8 mouse cellular contexts compared by ENCODE assay signal in genomic region chr9:7914925-7915324, GRCm38 (mm10). TPM values are rescaled to one million over a fixed set of nuclear protein-coding genes. Genes with fewer than 3 reads are reported as not detected.
DNase-seq lines count a peak whose midpoint lies in the region; ATAC-seq lines count a peak whose summit lies in the region.

No protein-coding gene starts in this region.

- WGBS in midbrain, embryonic 11.5 days, result 55% methylated on average over 8 of the region's 8 CpGs
- WGBS in midbrain, embryonic 10.5 days, result 48% methylated on average over 8 of the region's 8 CpGs
- 55% methylated on average over 8 of the region's 8 CpGs for WGBS in forebrain, embryonic 14.5 days
- 56% methylated on average over 8 of the region's 8 CpGs for WGBS in limb, embryonic 13.5 days
- WGBS in stomach, embryonic 16.5 days, result 64% methylated on average over 8 of the region's 8 CpGs

- no peak overlapping the region for H3K9ac ChIP-seq in midbrain, embryonic 11.5 days (ENCODE audit: low read length)
- H3K9ac ChIP-seq in forebrain, embryonic 14.5 days (ENCODE audit: low read length), result no peak overlapping the region
- no peak overlapping the region for H3K9ac ChIP-seq in limb, embryonic 13.5 days
- H3K9ac ChIP-seq in stomach, embryonic 16.5 days (ENCODE audit: low read length), result peak overlapping the region; percentile 57

- ATAC-seq in midbrain, embryonic 11.5 days (ENCODE audit: low FRiP score), result peak; percentile 37; the same call in 1 of the 2 replicates
- ATAC-seq in forebrain, embryonic 14.5 days, result peak; percentile 11
- ATAC-seq in limb, embryonic 13.5 days (ENCODE audit: low FRiP score, low read depth), result no peak
- ATAC-seq in stomach, embryonic 16.5 days (ENCODE audit: insufficient read depth, low FRiP score), result no peak

- H3K4me2 ChIP-seq in midbrain, embryonic 11.5 days, result peak overlapping the region; percentile 46; the same call in 1 of the 2 replicates
- H3K4me2 ChIP-seq in forebrain, embryonic 14.5 days (ENCODE audit: low read length), result peak overlapping the region; percentile 49
- peak overlapping the region; percentile 54 for H3K4me2 ChIP-seq in limb, embryonic 13.5 days (replicated peaks)
- H3K4me2 ChIP-seq in stomach, embryonic 16.5 days (ENCODE audit: low read depth, low read length), result peak overlapping the region; percentile 58

- no peaks in the 10 kb centered on the region for H3K9me3 ChIP-seq in midbrain, embryonic 11.5 days (ENCODE audit: control insufficient read depth, low read length)
- H3K9me3 ChIP-seq in midbrain, embryonic 10.5 days (replicated peaks), result no peaks in the 10 kb centered on the region
- no peaks in the 10 kb centered on the region for H3K9me3 ChIP-seq in forebrain, embryonic 14.5 days (replicated peaks; ENCODE audit: control insufficient read depth, low read length)
- no peaks in the 10 kb centered on the region for H3K9me3 ChIP-seq in limb, embryonic 13.5 days
- H3K9me3 ChIP-seq in stomach, embryonic 16.5 days (replicated peaks; ENCODE audit: control insufficient read depth, low read length), result no peaks in the 10 kb centered on the region

- no peaks in the 10 kb centered on the region for H3K4me1 ChIP-seq in midbrain, embryonic 11.5 days (ENCODE audit: control insufficient read depth, insufficient read depth, low read length)
- peaks cover 11% of the 10 kb centered on the region for H3K4me1 ChIP-seq in midbrain, embryonic 10.5 days
- H3K4me1 ChIP-seq in forebrain, embryonic 14.5 days (ENCODE audit: control insufficient read depth, insufficient read depth, low read length), result no peaks in the 10 kb centered on the region
- H3K4me1 ChIP-seq in limb, embryonic 13.5 days, result peaks cover 13% of the 10 kb centered on the region
- no peaks in the 10 kb centered on the region for H3K4me1 ChIP-seq in stomach, embryonic 16.5 days (ENCODE audit: control insufficient read depth, insufficient read depth, low read length)

- no peaks in the 10 kb centered on the region for H3K27me3 ChIP-seq in midbrain, embryonic 11.5 days (ENCODE audit: control insufficient read depth, insufficient read depth, low read length)
- H3K27me3 ChIP-seq in midbrain, embryonic 10.5 days (ENCODE audit: low read depth, poor library complexity, severe bottlenecking), result no peaks in the 10 kb centered on the region
- H3K27me3 ChIP-seq in forebrain, embryonic 14.5 days (replicated peaks; ENCODE audit: control insufficient read depth, insufficient read depth, low read length), result no peaks in the 10 kb centered on the region
- H3K27me3 ChIP-seq in limb, embryonic 13.5 days, result no peaks in the 10 kb centered on the region
- no peaks in the 10 kb centered on the region for H3K27me3 ChIP-seq in stomach, embryonic 16.5 days (ENCODE audit: control insufficient read depth, insufficient read depth, low read length)

- no peak overlapping the region for H3K27ac ChIP-seq in midbrain, embryonic 11.5 days (ENCODE audit: low read depth, low read length)
- no peak overlapping the region for H3K27ac ChIP-seq in midbrain, embryonic 10.5 days (replicated peaks)
- no peak overlapping the region for H3K27ac ChIP-seq in forebrain, embryonic 14.5 days (ENCODE audit: low read depth, low read length)
- no peak overlapping the region for H3K27ac ChIP-seq in limb, embryonic 13.5 days
- H3K27ac ChIP-seq in stomach, embryonic 16.5 days (ENCODE audit: low read length), result 0 out of 2 replicates have a peak overlapping the region, but pooled peaks have one; percentile 33

- no peak for DNase-seq in midbrain, embryonic 11.5 days (ENCODE audit: low spot score, missing footprints)
- no peak for DNase-seq in midbrain, embryonic 10.5 days (ENCODE audit: low spot score)
- DNase-seq in forebrain, embryonic 14.5 days (ENCODE audit: low spot score), result no peak
- no peak for DNase-seq in cerebellum, postnatal 4 days (ENCODE audit: low spot score in 2 of 2)
- no peak for DNase-seq in thymus, adult 18-20 months
- no peak for DNase-seq in adrenal gland, postnatal 4 days (ENCODE audit: low spot score in 2 of 2)

- H3K36me3 ChIP-seq in midbrain, embryonic 11.5 days (ENCODE audit: control insufficient read depth, insufficient read depth, low read length), result no peaks in the 10 kb centered on the region
- H3K36me3 ChIP-seq in midbrain, embryonic 10.5 days, result no peaks in the 10 kb centered on the region
- no peaks in the 10 kb centered on the region for H3K36me3 ChIP-seq in forebrain, embryonic 14.5 days (ENCODE audit: control insufficient read depth, insufficient read depth, low read length)
- H3K36me3 ChIP-seq in limb, embryonic 13.5 days, result no peaks in the 10 kb centered on the region
- no peaks in the 10 kb centered on the region for H3K36me3 ChIP-seq in stomach, embryonic 16.5 days (ENCODE audit: control insufficient read depth, insufficient read depth, low read length)

- H3K4me3 ChIP-seq in midbrain, embryonic 11.5 days (ENCODE audit: low read depth, low read length), result no peak overlapping the region
- no peak overlapping the region for H3K4me3 ChIP-seq in midbrain, embryonic 10.5 days
- H3K4me3 ChIP-seq in forebrain, embryonic 14.5 days (ENCODE audit: low read depth, low read length), result peak overlapping the region; percentile 19; the same call in 1 of the 2 replicates
- H3K4me3 ChIP-seq in limb, embryonic 13.5 days, result no peak overlapping the region
- no peak overlapping the region for H3K4me3 ChIP-seq in stomach, embryonic 16.5 days (replicated peaks; ENCODE audit: low read length)

RNA-seq across cellular contexts. Expression of gene Birc3, which starts 41.9 kb away (rescaled TPM):
- polyA plus RNA-seq in midbrain, embryonic 11.5 days (2014; fragmentation: Nextera tagmentation; extraction: Ambion mirVana), result 3.9 and 4.2 TPM in 2 replicates
- polyA plus RNA-seq in midbrain, embryonic 10.5 days (2016; fragmentation: Nextera tagmentation; extraction: Ambion mirVana), result 2.7 and 3.4 TPM in 2 replicates
- polyA plus RNA-seq in forebrain, embryonic 14.5 days (2014; fragmentation: Nextera tagmentation; extraction: Ambion mirVana), result 1.3 and 1.9 TPM in 2 replicates
- 10.6 and 11.4 TPM in 2 replicates for polyA plus RNA-seq in limb, embryonic 13.5 days (2015; fragmentation: Nextera tagmentation; extraction: Ambion mirVana)
- 9.4 and 9.9 TPM in 2 replicates for polyA plus RNA-seq in stomach, embryonic 16.5 days (2015; fragmentation: Nextera tagmentation; extraction: Ambion mirVana)
- total RNA-seq in adrenal gland, postnatal 4 days (2021), result 10 to 100 TPM; 31.1 to 33.3 TPM

Comparison
In these comparisons a context has a peak if more than half of its experiments do, and no peak if none do; other contexts are left out.
1. ATAC-seq: peak in midbrain, embryonic 11.5 days (single experiment) and forebrain, embryonic 14.5 days (single experiment); none in limb, embryonic 13.5 days (single experiment) and stomach, embryonic 16.5 days (single experiment).
2. Peak in every context shown above with its lines, with median percentiles within 50 percentile points of each other: H3K4me2 ChIP-seq.